Mouse (Mus musculus): Measurements from ENCODE around the gene Ankrd1. TPM values are rescaled to one million over a fixed set of nuclear protein-coding genes. Genes with fewer than 3 reads are reported as not detected.

Gene Ankrd1
- total and polyA plus RNA-seq, 3 experiments, result not detected

GRCm38 (mm10) chr19:36109318-36109944, 10.5 kb downstream of the Ankrd1 start:
- Histone ChIP-seq H3K27me3 (replicated peaks) (no peaks in the 10 kb centered on the region), H3K79me2 (replicated peaks; ENCODE audit: control insufficient read depth, extremely low read depth, insufficient read depth, poor library complexity, severe bottlenecking) (no peaks in the 10 kb centered on the region), H3K4me3 (replicated peaks in 1 of 3; ENCODE audit: low read depth in 2 of 3, low read length in 2 of 3, poor library complexity in 1 of 3) (no peak overlapping the region), H3K4me2 (ENCODE audit: insufficient read depth, low read depth, poor library complexity, severe bottlenecking) (no peak overlapping the region), H3K4me1 (ENCODE audit: control insufficient read depth in 1 of 2, insufficient read depth in 2 of 2) (peaks cover 2 to 7% of the 10 kb centered on the region in 2 experiments; a peak in 2 of 4 replicates), H3K36me3 (replicated peaks in 1 of 2; ENCODE audit: control insufficient read depth in 1 of 2, insufficient read depth in 1 of 2, low read length in 1 of 2) (peaks cover 4 to 16% of the 10 kb centered on the region in 2 experiments), H3K27ac (ENCODE audit: insufficient read depth, low read depth) (no peak overlapping the region), H3K9ac (ENCODE audit: insufficient read depth, low read depth) (no peak overlapping the region), H3K9me3 (replicated peaks; ENCODE audit: low read length) (no peaks in the 10 kb centered on the region)
- no peak for TF ChIP-seq RAD21 (IDR thresholded peaks at IDR 0.05; ENCODE audit: low read depth, low read length)
- no peak for TF ChIP-seq USF1 (IDR thresholded peaks at IDR 0.05; ENCODE audit: low read depth, low read length)
- no peak for TF ChIP-seq POLR2A (IDR thresholded peaks at IDR 0.05; ENCODE audit: low read depth, low read length)
- TF ChIP-seq MXI1 (IDR thresholded peaks at IDR 0.05; ENCODE audit: low read depth, low read length), result no peak
- no peak for TF ChIP-seq HCFC1 (IDR thresholded peaks at IDR 0.05; ENCODE audit: low read depth, low read length)
- TF ChIP-seq CHD2 (IDR thresholded peaks at IDR 0.05; ENCODE audit: low read length), result no peak
- no peak for TF ChIP-seq MAFK (IDR thresholded peaks at IDR 0.05; ENCODE audit: insufficient replicate concordance, low read length)
- no peak for TF ChIP-seq CTCF (conservative IDR thresholded peaks at IDR 0.05 in 1 of 2, IDR thresholded peaks at IDR 0.05 in 1 of 2; ENCODE audit: low read depth in 2 of 2, low read length in 2 of 2)
- no peak for TF ChIP-seq ZMIZ1 (IDR thresholded peaks at IDR 0.05; ENCODE audit: low read depth, low read length)
- DNase-seq (ENCODE audit: extremely low read depth), result no peak
- in situ Hi-C loops (cut with MboI; ENCODE audit: low pct_ligation_motif_present, low pct_unique_long_range_greater_than_20kb, low sequenced_read_pairs), result no loop called here
- dilution Hi-C loops (cut with MboI; ENCODE audit: extremely low pct_ligation_motif_present, extremely low pct_unique_long_range_greater_than_20kb, low sequenced_read_pairs), result no loop called here

- H3K36me3 ChIP-seq (replicated peaks in 1 of 2; ENCODE audit: control insufficient read depth in 1 of 2, insufficient read depth in 1 of 2, low read length in 1 of 2), result peaks cover 35 to 67% of the 10 kb centered on the region in 2 experiments
- no peak overlapping the region for H3K27ac ChIP-seq (ENCODE audit: insufficient read depth, low read depth)
- in situ Hi-C loops (cut with MboI; ENCODE audit: low pct_ligation_motif_present, low pct_unique_long_range_greater_than_20kb, low sequenced_read_pairs), result no loop called here
- no peaks in the 10 kb centered on the region for H3K79me2 ChIP-seq (replicated peaks; ENCODE audit: control insufficient read depth, extremely low read depth, insufficient read depth, poor library complexity, severe bottlenecking)
- H3K9me3 ChIP-seq (replicated peaks; ENCODE audit: low read length), result no peaks in the 10 kb centered on the region
- H3K4me1 ChIP-seq (ENCODE audit: control insufficient read depth in 1 of 2, insufficient read depth in 2 of 2), result peaks cover 0 to 7% of the 10 kb centered on the region in 2 experiments; a peak in 2 of 4 replicates
- H3K27me3 ChIP-seq (replicated peaks), result no peaks in the 10 kb centered on the region
- no peak overlapping the region for H3K9ac ChIP-seq (ENCODE audit: insufficient read depth, low read depth)
- H3K4me2 ChIP-seq (ENCODE audit: insufficient read depth, low read depth, poor library complexity, severe bottlenecking), result no peak overlapping the region
- DNase-seq (ENCODE audit: extremely low read depth), result no peak
- dilution Hi-C loops (cut with MboI; ENCODE audit: extremely low pct_ligation_motif_present, extremely low pct_unique_long_range_greater_than_20kb, low sequenced_read_pairs), result no loop called here
- H3K4me3 ChIP-seq (replicated peaks in 1 of 3; ENCODE audit: low read depth in 2 of 3, low read length in 2 of 3, poor library complexity in 1 of 3), result no peak overlapping the region
- TF ChIP-seq ZC3H11A (IDR thresholded peaks at IDR 0.05; ENCODE audit: low read depth, low read length) (no peak), JUN (IDR thresholded peaks at IDR 0.05; ENCODE audit: insufficient read depth, low read depth, low read length) (no peak), BHLHE40 (IDR thresholded peaks at IDR 0.05; ENCODE audit: low read depth, low read length) (no peak), NRF1 (IDR thresholded peaks at IDR 0.05; ENCODE audit: low read depth, low read length) (no peak), EP300 (IDR thresholded peaks at IDR 0.05; ENCODE audit: low read length) (no peak), ETS1 (conservative IDR thresholded peaks at IDR 0.05; ENCODE audit: low read depth, low read length) (no peak), IRF4 (IDR thresholded peaks at IDR 0.05; ENCODE audit: low read depth, low read length) (no peak), POLR2AphosphoS2 (IDR thresholded peaks at IDR 0.05; ENCODE audit: low read depth, low read length) (no peak), ZNF384 (IDR thresholded peaks at IDR 0.05; ENCODE audit: low read depth, low read length) (no peak), USF1 (IDR thresholded peaks at IDR 0.05; ENCODE audit: low read depth, low read length) (no peak), MAX (IDR thresholded peaks at IDR 0.05; ENCODE audit: low read length) (no peak), NELFE (IDR thresholded peaks at IDR 0.05; ENCODE audit: low read depth, low read length) (no peak)
Measured at GRCm38 (mm10) chr19:36103909-36104308, 16.0 kb downstream of the Ankrd1 start.
